In genomic region chr7:29852831-29853218, GRCm38 (mm10) we compare ENCODE assay signal across 7 mouse cellular contexts. TPM values are rescaled to one million over a fixed set of nuclear protein-coding genes. Genes with fewer than 3 reads are reported as not detected.
DNase-seq lines count a peak whose midpoint lies in the region; ATAC-seq and TF ChIP-seq lines count a peak whose summit lies in the region.

No protein-coding gene starts in this region.

- 0 out of 2 replicates have a peak, but pooled peaks have one; percentile 11 for ATAC-seq in embryonic facial prominence, embryonic 13.5 days (ENCODE audit: insufficient number of reproducible peaks, insufficient read depth, low FRiP score, low TSS enrichment, low read depth)
- 0 out of 2 replicates have a peak, but pooled peaks have one; percentile 5 for ATAC-seq in intestine, embryonic 16.5 days
- ATAC-seq in neural tube, embryonic 14.5 days (ENCODE audit: low read depth) = peak; percentile 23; the same call in 1 of the 2 replicates

- no peaks in the 10 kb centered on the region for H3K27me3 ChIP-seq in embryonic facial prominence, embryonic 13.5 days
- H3K27me3 ChIP-seq in intestine, embryonic 16.5 days (replicated peaks; ENCODE audit: control insufficient read depth, insufficient read depth, low read length) = no peaks in the 10 kb centered on the region
- H3K27me3 ChIP-seq in neural tube, embryonic 14.5 days (ENCODE audit: control insufficient read depth, insufficient read depth, low read length) = no peaks in the 10 kb centered on the region

- 55% methylated on average over 9 of the region's 9 CpGs for WGBS in embryonic facial prominence, embryonic 13.5 days
- 56% methylated on average over 9 of the region's 9 CpGs for WGBS in intestine, embryonic 16.5 days
- WGBS in neural tube, embryonic 14.5 days = 54% methylated on average over 9 of the region's 9 CpGs

- no peak for TF ChIP-seq CTCF in left cerebral cortex, adult 2 months (IDR thresholded peaks at IDR 0.05)

- peaks cover 7% of the 10 kb centered on the region for H3K4me1 ChIP-seq in embryonic facial prominence, embryonic 13.5 days
- H3K4me1 ChIP-seq in intestine, embryonic 16.5 days (ENCODE audit: control insufficient read depth, insufficient read depth, low read length) = peaks cover 4% of the 10 kb centered on the region
- 0 out of 2 replicates have a peak, but pooled peaks cover 4% of the 10 kb centered on the region for H3K4me1 ChIP-seq in neural tube, embryonic 14.5 days (ENCODE audit: control insufficient read depth, insufficient read depth, low read length)

- H3K4me2 ChIP-seq in embryonic facial prominence, embryonic 13.5 days = peak overlapping the region; percentile 77
- peak overlapping the region; percentile 81 for H3K4me2 ChIP-seq in intestine, embryonic 16.5 days (ENCODE audit: low read depth, low read length)
- peak overlapping the region; percentile 84 for H3K4me2 ChIP-seq in neural tube, embryonic 14.5 days (ENCODE audit: low read depth, low read length)

- H3K4me3 ChIP-seq in left cerebral cortex, adult 2 months = peak overlapping the region; percentile 85
- peak overlapping the region; percentile 65 for H3K4me3 ChIP-seq in embryonic facial prominence, embryonic 13.5 days
- H3K4me3 ChIP-seq in intestine, embryonic 16.5 days (ENCODE audit: low read length) = peak overlapping the region; percentile 63
- H3K4me3 ChIP-seq in neural tube, embryonic 14.5 days (ENCODE audit: low read depth, low read length) = peak overlapping the region; percentile 43

- H3K36me3 ChIP-seq in embryonic facial prominence, embryonic 13.5 days = peaks cover 28% of the 10 kb centered on the region
- H3K36me3 ChIP-seq in intestine, embryonic 16.5 days (ENCODE audit: control insufficient read depth, insufficient read depth, low read length) = no peaks in the 10 kb centered on the region
- H3K36me3 ChIP-seq in neural tube, embryonic 14.5 days (ENCODE audit: control insufficient read depth, insufficient read depth, low read length) = no peaks in the 10 kb centered on the region

- no peaks in the 10 kb centered on the region for H3K9me3 ChIP-seq in embryonic facial prominence, embryonic 13.5 days
- no peaks in the 10 kb centered on the region for H3K9me3 ChIP-seq in intestine, embryonic 16.5 days (ENCODE audit: control insufficient read depth, low read length)
- H3K9me3 ChIP-seq in neural tube, embryonic 14.5 days (ENCODE audit: control insufficient read depth, low read length) = no peaks in the 10 kb centered on the region

- peak overlapping the region; percentile 76 for H3K9ac ChIP-seq in embryonic facial prominence, embryonic 13.5 days
- H3K9ac ChIP-seq in intestine, embryonic 16.5 days (ENCODE audit: low read depth, low read length) = peak overlapping the region; percentile 70
- H3K9ac ChIP-seq in neural tube, embryonic 14.5 days (replicated peaks; ENCODE audit: low read depth, low read length) = peak overlapping the region; percentile 68

- no peak for DNase-seq in left cerebral cortex, adult 2 months (ENCODE audit: extremely low spot score in 1 of 2, low spot score in 2 of 2)
- DNase-seq in left cerebral cortex, postnatal 14 days (ENCODE audit: low spot score in 2 of 2) = no peak
- no peak for DNase-seq in urinary bladder, postnatal 25 days (ENCODE audit: low spot score)
- DNase-seq in cerebellum, adult 11 months = no peak

- intact Hi-C loops in left cerebral cortex, adult 2 months (cut with DNase I) = loop anchor here (2.0 to 5.0 kb wide), 2 partner anchors 34 to 86 kb away; partner anchors contain the start of gene Zfp84
- intact Hi-C loops in left cerebral cortex, postnatal 14 days (cut with DNase I) = loop anchor here (5.0 kb wide), 1 partner anchor 36 kb away; the partner anchor contains the start of gene Zfp790

- peak overlapping the region; percentile 78; the same call in 1 of the 2 replicates for H3K27ac ChIP-seq in left cerebral cortex, adult 2 months
- H3K27ac ChIP-seq in embryonic facial prominence, embryonic 13.5 days = no peak overlapping the region
- no peak overlapping the region for H3K27ac ChIP-seq in intestine, embryonic 16.5 days (ENCODE audit: low read length)
- H3K27ac ChIP-seq in neural tube, embryonic 14.5 days (ENCODE audit: low read depth, low read length) = no peak overlapping the region

RNA-seq across cellular contexts. Expression of gene Zfp940, which starts 0.6 kb away (rescaled TPM):
- total RNA-seq in left cerebral cortex, adult 2 months (2021) = 10 to 100 TPM; 18.9 to 25.7 TPM
- total RNA-seq in left cerebral cortex, postnatal 14 days (2021) = 10 to 100 TPM; 20.3 to 23.2 TPM
- 6.3 and 7.4 TPM in 2 replicates for polyA plus RNA-seq in embryonic facial prominence, embryonic 13.5 days (2015; fragmentation: Nextera tagmentation; extraction: Ambion mirVana)
- 2.7 and 3.2 TPM in 2 replicates for polyA plus RNA-seq in intestine, embryonic 16.5 days (2015; fragmentation: Nextera tagmentation; extraction: Ambion mirVana)
- polyA plus RNA-seq in neural tube, embryonic 14.5 days (2014; fragmentation: Nextera tagmentation; extraction: Ambion mirVana) = 13.4 and 16.0 TPM in 2 replicates

RNA-seq across cellular contexts. Expression of gene Zfp420, which starts 7.0 kb away (rescaled TPM):
- 10 to 100 TPM; 15.3 to 16.8 TPM for total RNA-seq in left cerebral cortex, adult 2 months (2021)
- 10 to 100 TPM; 12.8 to 13.7 TPM for total RNA-seq in left cerebral cortex, postnatal 14 days (2021)
- 9.3 and 11.7 TPM in 2 replicates for polyA plus RNA-seq in embryonic facial prominence, embryonic 13.5 days (2015; fragmentation: Nextera tagmentation; extraction: Ambion mirVana)
- 4.2 and 4.3 TPM in 2 replicates for polyA plus RNA-seq in intestine, embryonic 16.5 days (2015; fragmentation: Nextera tagmentation; extraction: Ambion mirVana)
- 24.2 and 28.3 TPM in 2 replicates for polyA plus RNA-seq in neural tube, embryonic 14.5 days (2014; fragmentation: Nextera tagmentation; extraction: Ambion mirVana)

RNA-seq across cellular contexts. Expression of gene Zfp790, which starts 36.9 kb away (rescaled TPM):
- total RNA-seq in left cerebral cortex, adult 2 months (2021) = 10 to 100 TPM; 21.8 to 23.1 TPM
- 10 to 100 TPM; 16.6 to 21.5 TPM for total RNA-seq in left cerebral cortex, postnatal 14 days (2021)
- 17.3 and 18.1 TPM in 2 replicates for polyA plus RNA-seq in embryonic facial prominence, embryonic 13.5 days (2015; fragmentation: Nextera tagmentation; extraction: Ambion mirVana)
- polyA plus RNA-seq in intestine, embryonic 16.5 days (2015; fragmentation: Nextera tagmentation; extraction: Ambion mirVana) = 10.0 and 11.1 TPM in 2 replicates
- 28.7 and 36.4 TPM in 2 replicates for polyA plus RNA-seq in neural tube, embryonic 14.5 days (2014; fragmentation: Nextera tagmentation; extraction: Ambion mirVana)

RNA-seq across cellular contexts. Expression of gene Zfp27, which starts 53.5 kb away (rescaled TPM):
- 10 to 100 TPM; 22.3 to 23.8 TPM for total RNA-seq in left cerebral cortex, adult 2 months (2021)
- 10 to 100 TPM; 21.5 to 22.5 TPM for total RNA-seq in left cerebral cortex, postnatal 14 days (2021)
- 12.5 and 13.8 TPM in 2 replicates for polyA plus RNA-seq in embryonic facial prominence, embryonic 13.5 days (2015; fragmentation: Nextera tagmentation; extraction: Ambion mirVana)
- 6.6 and 7.1 TPM in 2 replicates for polyA plus RNA-seq in intestine, embryonic 16.5 days (2015; fragmentation: Nextera tagmentation; extraction: Ambion mirVana)
- 17.0 and 19.5 TPM in 2 replicates for polyA plus RNA-seq in neural tube, embryonic 14.5 days (2014; fragmentation: Nextera tagmentation; extraction: Ambion mirVana)

RNA-seq across cellular contexts. Expression of gene Zfp383, which starts 55.2 kb away (rescaled TPM):
- 1 to 10 TPM; 8.9 to 9.6 TPM for total RNA-seq in left cerebral cortex, adult 2 months (2021)
- total RNA-seq in left cerebral cortex, postnatal 14 days (2021) = 1 to 10 TPM; 7.5 to 8.2 TPM
- polyA plus RNA-seq in embryonic facial prominence, embryonic 13.5 days (2015; fragmentation: Nextera tagmentation; extraction: Ambion mirVana) = 6.0 and 8.2 TPM in 2 replicates
- 2.7 TPM in 2 replicates for polyA plus RNA-seq in intestine, embryonic 16.5 days (2015; fragmentation: Nextera tagmentation; extraction: Ambion mirVana)
- polyA plus RNA-seq in neural tube, embryonic 14.5 days (2014; fragmentation: Nextera tagmentation; extraction: Ambion mirVana) = 7.7 and 9.7 TPM in 2 replicates
